Mouse (Mus musculus) T-helper 2 cell (primary cell): ENCODE data around the gene Serpina3i.

Source experiments
- in situ Hi-C: fragments of 300-600 bp; cut with MboI, MseI; formaldehyde crosslinking; loops from one replicate; pipeline ENCODE4 v1.15.1; 2025; ENCODE audit warnings: high pct_unique_total_duplicates

Gene Serpina3i

DNA sequence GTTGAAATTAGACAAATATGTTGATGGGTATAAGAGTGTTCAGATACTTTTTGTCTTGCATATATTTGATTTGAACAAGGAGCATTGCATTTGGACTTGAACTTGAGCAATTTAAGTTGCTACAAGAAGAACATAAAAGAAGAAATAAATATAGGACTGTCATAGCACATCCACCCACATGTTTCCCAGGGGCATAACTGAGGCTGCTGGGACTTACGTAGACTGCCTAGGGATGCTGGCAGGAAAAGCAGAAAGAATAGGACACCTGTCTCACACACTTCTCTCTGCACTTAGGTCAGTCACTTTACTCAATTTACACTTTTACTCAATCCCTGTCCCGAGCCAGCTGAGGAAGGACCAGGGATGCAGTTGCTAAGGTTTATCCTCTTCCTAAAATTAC, 31.0 kb downstream of the Serpina3i start:
- in situ Hi-C loops = no loop called here

DNA sequence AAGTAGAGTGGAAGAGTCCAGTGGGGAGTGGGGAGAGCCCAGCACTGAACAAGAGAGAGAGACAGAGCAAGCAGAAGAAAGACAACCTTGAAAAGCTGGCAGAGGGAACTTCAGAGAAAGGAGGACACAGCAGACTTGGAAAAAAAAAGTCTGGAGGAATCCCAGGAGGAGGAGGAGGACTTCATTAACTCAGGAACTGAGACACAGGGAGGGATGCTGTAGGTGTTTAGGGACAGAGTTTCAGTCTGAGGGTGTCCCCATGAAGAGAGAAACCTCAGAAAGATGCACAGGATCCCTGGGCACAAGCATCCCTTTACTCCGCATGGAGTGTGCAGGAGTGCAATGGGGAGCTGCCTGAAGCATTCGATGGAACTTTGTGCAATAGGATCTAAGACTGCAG, 35.1 kb downstream of the Serpina3i start:
- in situ Hi-C loops = no loop called here

DNA sequence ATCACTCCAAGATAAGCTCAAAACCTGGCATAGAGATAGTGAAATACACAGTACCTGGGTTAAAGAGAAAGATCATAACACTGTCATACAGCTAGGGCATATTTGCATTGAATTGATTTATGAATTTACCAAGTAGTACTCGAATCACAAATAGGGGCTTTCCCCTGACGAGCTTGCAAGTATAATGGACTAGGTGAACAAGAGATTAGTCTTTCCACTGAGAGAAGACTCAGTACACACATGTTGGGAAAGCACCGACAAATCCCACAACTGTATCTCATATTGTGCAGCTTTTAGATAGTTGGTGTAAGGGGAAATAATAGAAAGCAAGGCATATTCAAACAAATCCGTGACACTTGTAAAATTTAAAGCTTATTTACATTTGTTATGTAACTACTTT, 43.1 kb downstream of the Serpina3i start:
- in situ Hi-C loops = loop anchor here (25.0 kb wide), 1 partner anchor 1606 kb away; no protein-coding TSS in a partner anchor

GRCm38 (mm10) chr12:104314253-104314652, 51.3 kb downstream of the Serpina3i start, which contains the start of gene Serpina3j:
TSS of gene Serpina3j (plus strand) at chr12:104314553.
- in situ Hi-C loops = loop anchor here (25.0 kb wide), 1 partner anchor 1598 kb away; no protein-coding TSS in a partner anchor
